Mouse (Mus musculus) MEL (cell line): ENCODE measurements around the gene Tmem91. TPM values are rescaled to one million over a fixed set of nuclear protein-coding genes. Genes with fewer than 3 reads are reported as not detected.
A peak's percentile ranks its signal among the peaks of the same experiment; 100 is the strongest.

Source experiments
- DNase-seq: peaks from one replicate; pipeline ENCODE4 v3.0.0; 2011; ENCODE audit warnings: low read depth, low spot score
- H3K27ac ChIP-seq: 2 replicates; pipeline ENCODE4 v1.5.1; 2012; ENCODE audit warnings: low read depth, mild to moderate bottlenecking, control low read depth, low read length, moderate library complexity; ENCODE audit not compliant: control insufficient read depth
- H3K27me3 ChIP-seq, 2 experiments: fragments of 150-350 bp in 1 of 2; sonication (generic) in 1 of 2; 2 replicates each; pipeline ENCODE4 v1.6.1; 2012; ENCODE audit warnings: low read length in 2 of 2, mild to moderate bottlenecking in 2 of 2, improper control_type of control experiment in 1 of 2, moderate library complexity in 1 of 2; ENCODE audit not compliant: insufficient read depth in 2 of 2, control insufficient read depth in 1 of 2
- H3K36me3 ChIP-seq, 2 experiments: 2 replicates each; pipeline ENCODE4 v1.6.1; 2012 to 2014; ENCODE audit warnings: low read length in 2 of 2, improper control_type of control experiment in 1 of 2, inconsistent platforms in 1 of 2, mild to moderate bottlenecking in 1 of 2; ENCODE audit not compliant: insufficient read depth in 2 of 2, control insufficient read depth in 1 of 2
- H3K4me1 ChIP-seq, 2 experiments: fragments of 150-350 bp in 1 of 2; sonication (generic) in 1 of 2; 2 replicates each; pipeline ENCODE4 v1.6.1; 2012; ENCODE audit warnings: low read length in 2 of 2, improper control_type of control experiment in 1 of 2, mild to moderate bottlenecking in 1 of 2; ENCODE audit not compliant: insufficient read depth in 2 of 2, control insufficient read depth in 1 of 2
- H3K4me3 ChIP-seq, 2 experiments: fragments of 150-350 bp in 1 of 2; sonication (generic) in 1 of 2; 2 replicates each; pipeline ENCODE4 v1.5.1; 2012; ENCODE audit warnings: low read depth in 2 of 2, low read length in 2 of 2, mild to moderate bottlenecking in 2 of 2, moderate library complexity in 2 of 2, control low read depth in 1 of 2, improper control_type of control experiment in 1 of 2; ENCODE audit not compliant: control insufficient read depth in 1 of 2, insufficient read depth in 1 of 2
- H3K79me2 ChIP-seq: 2 replicates; pipeline ENCODE4 v1.6.1; 2012; ENCODE audit warnings: mild to moderate bottlenecking, low read length, moderate library complexity; ENCODE audit not compliant: control insufficient read depth, poor library complexity, insufficient read depth
- H3K9ac ChIP-seq: 2 replicates; pipeline ENCODE4 v1.6.1; 2012; ENCODE audit warnings: low read depth, mild to moderate bottlenecking, control low read depth, low read length, moderate library complexity; ENCODE audit not compliant: control insufficient read depth, poor library complexity, severe bottlenecking
- H3K9me3 ChIP-seq: fragments of 150-350 bp; sonication (generic); replicated peaks from 2 replicates; pipeline ENCODE4 v1.6.1; 2012; ENCODE audit warnings: mild to moderate bottlenecking, low read length, improper control_type of control experiment, moderate library complexity; ENCODE audit not compliant: insufficient read depth
- CHD2 ChIP-seq: IDR thresholded peaks from 2 replicates; pipeline ENCODE4 v1.6.1; 2011; ENCODE audit warnings: low read length, improper control_type of control experiment
- CTCF ChIP-seq, 3 experiments: IDR thresholded peaks in 2 of 3; conservative IDR thresholded peaks in 1 of 3; 2 replicates each; pipeline ENCODE4 v1.5.1; 2011 to 2012; ENCODE audit warnings: low read length in 3 of 3, low read depth in 2 of 3, mild to moderate bottlenecking in 2 of 3, improper control_type of control experiment in 1 of 3, inconsistent platforms in 1 of 3, mixed read lengths in 1 of 3, moderate library complexity in 1 of 3; ENCODE audit not compliant: control insufficient read depth in 1 of 3, insufficient read depth in 1 of 3, poor library complexity in 1 of 3, severe bottlenecking in 1 of 3
- E2F4 ChIP-seq: IDR thresholded peaks from 2 replicates; pipeline ENCODE4 v1.6.1; 2011; ENCODE audit warnings: low read depth, low read length, improper control_type of control experiment, borderline replicate concordance
- GABPA ChIP-seq: IDR thresholded peaks from 2 replicates; pipeline ENCODE4 v1.6.1; 2012; ENCODE audit warnings: low read depth, mild to moderate bottlenecking, inconsistent platforms, low read length, improper control_type of control experiment, moderate library complexity
- GATA1 ChIP-seq: IDR thresholded peaks from 2 replicates; pipeline ENCODE4 v1.6.1; 2011; ENCODE audit warnings: low read depth, low read length, improper control_type of control experiment
- HCFC1 ChIP-seq: IDR thresholded peaks from 2 replicates; pipeline ENCODE4 v1.6.1; 2012; ENCODE audit warnings: low read depth, mild to moderate bottlenecking, inconsistent platforms, low read length, improper control_type of control experiment, moderate library complexity
- KAT2A ChIP-seq: conservative IDR thresholded peaks from 2 replicates; pipeline ENCODE4 v1.6.1; 2012; ENCODE audit warnings: low read depth, low read length, improper control_type of control experiment, inconsistent platforms
- MAFK ChIP-seq: IDR thresholded peaks from 2 replicates; pipeline ENCODE4 v1.6.1; 2011; ENCODE audit warnings: low read depth, mild to moderate bottlenecking, low read length, improper control_type of control experiment, borderline replicate concordance
- MAZ ChIP-seq: IDR thresholded peaks from 2 replicates; pipeline ENCODE4 v1.6.1; 2012; ENCODE audit warnings: low read depth, mild to moderate bottlenecking, inconsistent platforms, low read length, improper control_type of control experiment
- MEF2A ChIP-seq: IDR thresholded peaks from 2 replicates; pipeline ENCODE4 v1.6.1; 2014; ENCODE audit warnings: low read depth, mild to moderate bottlenecking, inconsistent platforms, low read length, improper control_type of control experiment; ENCODE audit not compliant: poor library complexity, insufficient replicate concordance, severe bottlenecking; ENCODE audit errors: extremely low read depth
- MXI1 ChIP-seq: IDR thresholded peaks from 2 replicates; pipeline ENCODE4 v1.6.1; 2011; ENCODE audit warnings: mild to moderate bottlenecking, low read depth, low read length, improper control_type of control experiment
- MYC ChIP-seq: IDR thresholded peaks from 2 replicates; pipeline ENCODE4 v1.6.1; 2011; ENCODE audit warnings: low read depth, mild to moderate bottlenecking, low read length, improper control_type of control experiment, moderate library complexity
- NELFE ChIP-seq: IDR thresholded peaks from 2 replicates; pipeline ENCODE4 v1.6.1; 2011; ENCODE audit warnings: low read depth, low read length, improper control_type of control experiment
- POLR2AphosphoS5 ChIP-seq: IDR thresholded peaks from 2 replicates; pipeline ENCODE4 v1.6.1; 2012; ENCODE audit warnings: low read depth, borderline replicate concordance, mild to moderate bottlenecking, inconsistent platforms, low read length, moderate library complexity, mixed read lengths
- SIN3A ChIP-seq: IDR thresholded peaks from 2 replicates; pipeline ENCODE4 v1.6.1; 2012; ENCODE audit warnings: low read length, improper control_type of control experiment, inconsistent platforms
- SMC3 ChIP-seq: IDR thresholded peaks from 2 replicates; pipeline ENCODE4 v1.6.1; 2011; ENCODE audit warnings: low read depth, low read length, improper control_type of control experiment
- TAL1 ChIP-seq: IDR thresholded peaks from 2 replicates; pipeline ENCODE4 v1.6.1; 2012; ENCODE audit warnings: mild to moderate bottlenecking, inconsistent platforms, low read length, moderate library complexity, mixed read lengths
- USF1 ChIP-seq: IDR thresholded peaks from 2 replicates; pipeline ENCODE4 v1.6.1; 2014; ENCODE audit warnings: low read depth, mild to moderate bottlenecking, inconsistent platforms, low read length, improper control_type of control experiment, moderate library complexity
- ZC3H11A ChIP-seq: IDR thresholded peaks from 2 replicates; pipeline ENCODE4 v1.6.1; 2012; ENCODE audit warnings: low read depth, mild to moderate bottlenecking, inconsistent platforms, low read length, improper control_type of control experiment
- ZMIZ1 ChIP-seq: IDR thresholded peaks from 2 replicates; pipeline ENCODE4 v1.6.1; 2012; ENCODE audit warnings: low read depth, mild to moderate bottlenecking, inconsistent platforms, low read length, improper control_type of control experiment, moderate library complexity
- ZNF384 ChIP-seq: IDR thresholded peaks from 2 replicates; pipeline ENCODE4 v1.6.1; 2012; ENCODE audit warnings: low read depth, mild to moderate bottlenecking, inconsistent platforms, low read length, improper control_type of control experiment
- polyA plus RNA-seq, 2 experiments: library from polyadenylated mRNA; stranded (reverse) in 1 of 2; unstranded in 1 of 2; fragments of >175 nt in 1 of 2; fragments of >200 nt in 1 of 2; gene quantifications; 2 replicates each; pipeline versions ENCODE4 v1.2.1 to v1.2.4; 2012; ENCODE audit warnings: low replicate concordance in 2 of 2, low read depth in 1 of 2; ENCODE audit not compliant: insufficient read length in 2 of 2, insufficient read depth in 1 of 2, missing spikeins in 1 of 2
- total RNA-seq: library from RNA; depleted of rRNA; stranded (reverse); fragments of 300-350 nt; gene quantifications from 2 replicates; pipeline ENCODE4 v1.2.3, GENCODE M21; 2012

Tmem91 gene
- total and polyA plus RNA-seq, 3 experiments: 0.89 to 3.3 TPM; not detected in 1

DNA sequence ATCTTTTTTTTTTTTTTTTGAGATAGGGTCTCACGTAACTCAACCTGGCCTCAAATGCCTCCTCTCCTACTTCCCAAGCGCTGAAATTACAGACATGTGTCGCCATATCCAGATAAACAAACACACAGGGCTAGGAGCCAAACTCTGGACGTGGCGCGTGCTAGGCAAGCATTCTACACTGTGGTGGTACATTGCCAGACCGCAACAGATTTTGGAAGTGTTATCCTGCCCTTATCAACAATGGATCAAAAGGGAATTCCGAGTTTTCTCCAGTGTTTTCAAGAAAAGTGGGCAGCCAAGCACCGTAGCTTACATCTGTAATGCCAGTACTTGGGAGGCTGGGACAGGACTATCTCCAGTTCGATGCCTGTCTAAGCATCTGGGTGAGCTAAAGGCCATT, 17.2 kb downstream of the Tmem91 start:
- Histone ChIP-seq H3K27ac (no peak overlapping the region), H3K4me3 (peak overlapping the region; percentile 62 to 77), H3K36me3 (peaks cover 0 to 23% of the 10 kb centered on the region in 2 experiments; a peak in 2 of 4 replicates), H3K9ac (peak overlapping the region; percentile 76), H3K9me3 (no peaks in the 10 kb centered on the region), H3K27me3 (no peaks in the 10 kb centered on the region), H3K4me1 (peaks cover 0 to 20% of the 10 kb centered on the region in 2 experiments; a peak in 2 of 4 replicates), H3K79me2 (peaks cover 29% of the 10 kb centered on the region)
- no peak for TF ChIP-seq MYC
- TF ChIP-seq MEF2A: no peak
- no peak for TF ChIP-seq NELFE
- TF ChIP-seq MAFK: no peak
- no peak for TF ChIP-seq SMC3
- TF ChIP-seq SIN3A: no peak
- no peak for TF ChIP-seq POLR2AphosphoS5
- TF ChIP-seq ZMIZ1: no peak
- TF ChIP-seq ZC3H11A: no peak
- no peak for TF ChIP-seq KAT2A
- TF ChIP-seq E2F4: no peak
- no peak for TF ChIP-seq GATA1
- no peak for TF ChIP-seq TAL1
- TF ChIP-seq USF1: no peak
- TF ChIP-seq MAZ: no peak
- TF ChIP-seq MXI1: no peak; the same call in 1 of the 2 replicates
- no peak for TF ChIP-seq CHD2
- TF ChIP-seq GABPA: no peak
- no peak for TF ChIP-seq HCFC1
- DNase-seq: peak; percentile 49

DNA sequence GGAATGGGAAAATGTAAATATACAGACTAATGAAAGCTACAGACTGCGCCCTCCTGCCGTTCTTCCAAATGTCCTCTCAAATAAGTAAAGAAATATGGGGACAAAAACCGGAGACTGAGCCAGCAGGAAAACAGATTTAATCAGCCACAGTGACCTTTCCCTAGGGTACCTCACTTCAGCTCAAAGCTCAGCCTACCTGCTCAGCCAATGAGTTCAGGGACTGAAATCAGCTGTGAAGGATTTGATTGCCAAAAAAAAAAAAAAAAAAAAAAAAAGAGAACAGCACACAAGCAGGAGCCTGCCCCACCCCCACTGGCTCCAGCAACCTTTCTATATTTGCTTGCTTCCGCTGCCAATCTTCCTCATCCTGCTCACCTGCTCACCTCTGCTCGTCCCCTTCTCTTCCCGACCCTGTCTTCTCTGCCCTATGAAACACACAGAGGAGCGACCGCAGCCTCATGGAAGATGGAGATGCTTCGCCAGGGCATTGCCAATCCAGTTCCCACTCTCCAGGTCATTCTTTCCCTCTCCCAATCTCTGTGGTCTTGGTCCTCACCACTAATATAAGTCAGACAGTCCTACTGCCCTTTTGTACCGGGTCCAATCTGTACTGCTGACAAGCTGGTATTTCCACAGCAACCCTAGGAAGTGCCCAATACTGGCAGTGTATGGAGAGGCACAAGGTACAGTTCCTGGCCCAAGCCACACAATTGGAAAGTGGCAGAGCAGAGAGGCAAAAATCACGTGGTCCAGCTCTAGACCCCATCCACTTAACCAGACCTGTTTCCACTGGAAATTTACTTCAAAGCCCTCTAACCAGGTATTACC, 19.2 kb downstream of the Tmem91 start:
- Histone ChIP-seq H3K9me3 (no peaks in the 10 kb centered on the region), H3K79me2 (peaks cover 16% of the 10 kb centered on the region), H3K9ac (no peak overlapping the region), H3K4me3 (no peak overlapping the region), H3K27me3 (no peaks in the 10 kb centered on the region), H3K27ac (no peak overlapping the region), H3K36me3 (peaks cover 0 to 13% of the 10 kb centered on the region in 2 experiments; a peak in 2 of 4 replicates), H3K4me1 (peaks cover 0 to 15% of the 10 kb centered on the region in 2 experiments; a peak in 2 of 4 replicates)
- TF ChIP-seq CTCF (IDR thresholded peaks at IDR 0.05 in 2 of 3, conservative IDR thresholded peaks at IDR 0.05 in 1 of 3; ENCODE audit: control insufficient read depth in 1 of 3, insufficient read depth in 1 of 3, low read depth in 2 of 3, low read length in 3 of 3, poor library complexity in 1 of 3, severe bottlenecking in 1 of 3): no peak
- TF ChIP-seq ZNF384: peak; percentile 80
- DNase-seq: no peak
